ENCODE assay signal across 21 mouse cellular contexts in genomic region chr5:113496926-113497325, GRCm38 (mm10). TPM values are rescaled to one million over a fixed set of nuclear protein-coding genes. Genes with fewer than 3 reads are reported as not detected.
DNase-seq lines count a peak whose midpoint lies in the region; ATAC-seq and TF ChIP-seq lines count a peak whose summit lies in the region.
"Had no signal": no experiment of that assay in that cellular context is flagged by ENCODE, and none has a peak within 500 bp of the region (broad histone marks: within the 10 kb centered on the region; RNA-seq: fewer than 3 reads in every experiment).

No protein-coding gene starts in this region.

- H3K36me3 ChIP-seq in forebrain, postnatal 0 days (ENCODE audit: insufficient read depth) = no peaks in the 10 kb centered on the region
- H3K36me3 ChIP-seq in forebrain, embryonic 14.5 days (ENCODE audit: control insufficient read depth, insufficient read depth, low read length) = no peaks in the 10 kb centered on the region
- H3K36me3 ChIP-seq: forebrain, embryonic 10.5 days; forebrain, embryonic 15.5 days; hindbrain, embryonic 15.5 days; intestine, embryonic 15.5 days had no signal

- no peaks in the 10 kb centered on the region for H3K27me3 ChIP-seq in cerebellum, adult 2 months (ENCODE audit: control insufficient read depth, insufficient read depth, low read length)
- H3K27me3 ChIP-seq in forebrain, postnatal 0 days (ENCODE audit: insufficient read depth, low read length) = no peaks in the 10 kb centered on the region
- H3K27me3 ChIP-seq in forebrain, embryonic 14.5 days (replicated peaks; ENCODE audit: control insufficient read depth, insufficient read depth, low read length) = 0 out of 2 replicates have a peak, but pooled peaks cover 2% of the 10 kb centered on the region
- H3K27me3 ChIP-seq: forebrain, embryonic 15.5 days; hindbrain, embryonic 15.5 days; intestine, embryonic 15.5 days had no signal

- DNase-seq in cerebellum, adult 2 months = peak; percentile 45 to 62
- DNase-seq in cerebellum, adult 11-12 months = no peak
- no peak for DNase-seq in forebrain, postnatal 0 days
- DNase-seq in forebrain, embryonic 14.5 days (ENCODE audit: low spot score) = no peak
- DNase-seq in layer of hippocampus, adult 2 months (ENCODE audit: low spot score in 2 of 2) = no peak
- DNase-seq in layer of hippocampus, postnatal 36 days = no peak
- DNase-seq in MN1 (ENCODE audit: low spot score) = peak; percentile 80
- no peak for DNase-seq in testis, postnatal 10 days (ENCODE audit: low spot score)
- DNase-seq: adrenal gland, adult 2 months; adrenal gland, postnatal 14 days; cerebellum, adult 11 months; gastrocnemius, adult 2 months; gastrocnemius, postnatal 14 days; heart, adult 11 months; kidney, adult 11 months had no signal

- 14% methylated on average over 3 of the region's 3 CpGs for WGBS in cerebellum, adult 2 months
- WGBS in forebrain, postnatal 0 days = 40% methylated on average over 3 of the region's 3 CpGs
- 53% methylated on average over 3 of the region's 3 CpGs for WGBS in forebrain, embryonic 14.5 days

- no peaks in the 10 kb centered on the region for H3K9me3 ChIP-seq in forebrain, postnatal 0 days (ENCODE audit: low read length)
- no peaks in the 10 kb centered on the region for H3K9me3 ChIP-seq in forebrain, embryonic 14.5 days (replicated peaks; ENCODE audit: control insufficient read depth, low read length)
- H3K9me3 ChIP-seq: forebrain, embryonic 10.5 days; forebrain, embryonic 15.5 days; hindbrain, embryonic 15.5 days; intestine, embryonic 15.5 days had no signal

- no peak overlapping the region for H3K4me3 ChIP-seq in cerebellum, adult 2 months (replicated peaks; ENCODE audit: insufficient read depth, low read depth, low read length)
- H3K4me3 ChIP-seq in forebrain, postnatal 0 days (ENCODE audit: low read depth, low read length) = no peak overlapping the region
- no peak overlapping the region for H3K4me3 ChIP-seq in forebrain, embryonic 14.5 days (ENCODE audit: low read depth, low read length)
- no peak overlapping the region for H3K4me3 ChIP-seq in layer of hippocampus, adult 2 months
- H3K4me3 ChIP-seq: forebrain, embryonic 10.5 days; forebrain, embryonic 15.5 days; gastrocnemius, adult 2 months; hindbrain, embryonic 15.5 days; intestine, embryonic 15.5 days had no signal

- no peak for TF ChIP-seq POLR2A in cerebellum, adult 2 months (IDR thresholded peaks at IDR 0.05; ENCODE audit: borderline replicate concordance, insufficient read depth, low read length)

- H3K4me2 ChIP-seq in forebrain, postnatal 0 days (ENCODE audit: low read depth) = no peak overlapping the region
- no peak overlapping the region for H3K4me2 ChIP-seq in forebrain, embryonic 14.5 days (ENCODE audit: low read length)
- H3K4me2 ChIP-seq: forebrain, embryonic 15.5 days; heart, embryonic 11.5 days; hindbrain, embryonic 15.5 days; intestine, embryonic 15.5 days had no signal

- peaks cover 33% of the 10 kb centered on the region for H3K4me1 ChIP-seq in cerebellum, adult 2 months (ENCODE audit: control insufficient read depth, insufficient read depth, low read length)
- peaks cover 9% of the 10 kb centered on the region for H3K4me1 ChIP-seq in forebrain, postnatal 0 days (ENCODE audit: insufficient read depth)
- H3K4me1 ChIP-seq in forebrain, embryonic 14.5 days (ENCODE audit: control insufficient read depth, insufficient read depth, low read length) = peaks cover 7% of the 10 kb centered on the region; the same call in 1 of the 2 replicates
- H3K4me1 ChIP-seq: intestine, embryonic 15.5 days had no signal

- no peak for TF ChIP-seq CTCF in cerebellum, adult 2 months (IDR thresholded peaks at IDR 0.05; ENCODE audit: borderline replicate concordance, insufficient read depth, low read depth, low read length)
- TF ChIP-seq CTCF in forebrain, postnatal 0 days (IDR thresholded peaks at IDR 0.05; ENCODE audit: low read depth) = no peak
- no peak for TF ChIP-seq CTCF in layer of hippocampus, adult 2 months (conservative IDR thresholded peaks at IDR 0.05)

- 0 out of 2 replicates have a peak overlapping the region, but pooled peaks have one; percentile 15 for H3K27ac ChIP-seq in cerebellum, adult 2 months (ENCODE audit: insufficient read depth, low read length)
- H3K27ac ChIP-seq in forebrain, postnatal 0 days (ENCODE audit: low read depth, low read length) = no peak overlapping the region
- H3K27ac ChIP-seq in forebrain, embryonic 14.5 days (ENCODE audit: low read depth, low read length) = no peak overlapping the region
- H3K27ac ChIP-seq in layer of hippocampus, adult 2 months = peak overlapping the region; percentile 60; the same call in 1 of the 2 replicates
- H3K27ac ChIP-seq: forebrain, embryonic 15.5 days; gastrocnemius, adult 2 months; hindbrain, embryonic 15.5 days; intestine, embryonic 15.5 days had no signal

- H3K9ac ChIP-seq in forebrain, postnatal 0 days = no peak overlapping the region
- no peak overlapping the region for H3K9ac ChIP-seq in forebrain, embryonic 14.5 days (ENCODE audit: low read length)
- H3K9ac ChIP-seq: forebrain, embryonic 15.5 days; hindbrain, embryonic 15.5 days; intestine, embryonic 15.5 days had no signal

- ATAC-seq in forebrain, postnatal 0 days = peak; percentile 12; the same call in 1 of the 2 replicates
- ATAC-seq in forebrain, embryonic 14.5 days = no peak
- ATAC-seq: forebrain, embryonic 15.5 days; intestine, embryonic 15.5 days had no signal

RNA-seq across cellular contexts. Expression of gene Wscd2, which starts 6.8 kb away (rescaled TPM):
- polyA plus RNA-seq in cerebellum, adult 2 months (2012; rRNA removed) = 113 and 136 TPM in 2 replicates
- total RNA-seq in forebrain, postnatal 0 days (2014; rRNA removed) = 24.4 and 25.1 TPM in 2 replicates
- polyA plus RNA-seq in forebrain, postnatal 0 days (2015; fragmentation: Nextera tagmentation; extraction: Ambion mirVana) = 8.1 and 10.2 TPM in 2 replicates
- 3.4 and 5.3 TPM in 2 replicates for polyA plus RNA-seq in forebrain, embryonic 14.5 days (2014; fragmentation: Nextera tagmentation; extraction: Ambion mirVana)
- total RNA-seq in layer of hippocampus, adult 2 months (2021) = 10 to 100 TPM; 85.0 to 89.1 TPM
- 10 to 100 TPM; 83.5 to 86.8 TPM for total RNA-seq in layer of hippocampus, postnatal 36 days (2021)
- total RNA-seq: hematopoietic stem cell, adult 5-6 weeks had no signal

Comparison
In these comparisons a context has a peak if more than half of its experiments do, and no peak if none do; other contexts are left out.
1. DNase-seq: peak in cerebellum, adult 2 months (2 of 2) and MN1 (single experiment); none in cerebellum, adult 11-12 months (single experiment), forebrain, postnatal 0 days (single experiment), forebrain, embryonic 14.5 days (single experiment), layer of hippocampus, adult 2 months (0 of 2), layer of hippocampus, postnatal 36 days (0 of 2) and testis, postnatal 10 days (single experiment).
2. H3K27ac ChIP-seq: peak in cerebellum, adult 2 months (single experiment) and layer of hippocampus, adult 2 months (single experiment); none in forebrain, postnatal 0 days (single experiment) and forebrain, embryonic 14.5 days (single experiment).